Mouse (Mus musculus) testis, postnatal 14 days (tissue): ENCODE data around the gene Evi5l.

Experiments used
- DNase-seq: peaks from one replicate; pipeline ENCODE4 v3.0.0; 2021; ENCODE audit warnings: low spot score

Gene Evi5l

GRCm38 (mm10) chr8:4205246-4206123 is 39.1 kb downstream of the Evi5l start:
- peak; percentile 82 for DNase-seq

- no peak for DNase-seq
Measured at GRCm38 (mm10) chr8:4206182-4207015, 40.0 kb downstream of the Evi5l start.

- DNase-seq: no peak
Measured at GRCm38 (mm10) chr8:4207016-4207350, 40.6 kb downstream of the Evi5l start.

GRCm38 (mm10) chr8:4211097-4211496 is 44.7 kb downstream of the Evi5l start:
- DNase-seq: no peak

GRCm38 (mm10) chr8:4212809-4213209 is 46.4 kb downstream of the Evi5l start:
- peak; percentile 23 for DNase-seq

- peak; percentile 66 for DNase-seq
Measured at GRCm38 (mm10) chr8:4213210-4214005, 47.0 kb downstream of the Evi5l start.

- DNase-seq: peak; percentile 46
Measured at GRCm38 (mm10) chr8:4214006-4214980, 47.9 kb downstream of the Evi5l start.

- DNase-seq: no peak
Measured at GRCm38 (mm10) chr8:4216296-4216695, 49.9 kb downstream of the Evi5l start.

- DNase-seq: peak; percentile 18
Measured at GRCm38 (mm10) chr8:4216791-4217621, 50.6 kb downstream of the Evi5l start, which contains the start of gene Prr36. TSS of gene Prr36 (minus strand) at chr8:4217459.

GRCm38 (mm10) chr8:4219617-4220016 is 53.2 kb downstream of the Evi5l start:
- DNase-seq: no peak

GRCm38 (mm10) chr8:4222059-4222458 is 55.7 kb downstream of the Evi5l start:
- DNase-seq: no peak

- DNase-seq: no peak
Measured at GRCm38 (mm10) chr8:4226323-4226722, 60.0 kb downstream of the Evi5l start.

- DNase-seq: no peak
Measured at GRCm38 (mm10) chr8:4226739-4227347, 60.5 kb downstream of the Evi5l start, which contains the start of gene Lrrc8e. TSS of gene Lrrc8e (plus strand) at chr8:4226827.

- DNase-seq: no peak
Measured at GRCm38 (mm10) chr8:4227919-4228318, 61.6 kb downstream of the Evi5l start.

- DNase-seq: no peak
Measured at GRCm38 (mm10) chr8:4229784-4230183, 63.4 kb downstream of the Evi5l start.

- no peak for DNase-seq
Measured at GRCm38 (mm10) chr8:4230612-4231351, 64.4 kb downstream of the Evi5l start.

GRCm38 (mm10) chr8:4237814-4238433 is 71.6 kb downstream of the Evi5l start:
- no peak for DNase-seq
